Mouse (Mus musculus) kidney, embryonic 16.5 days (tissue): ENCODE results near the gene Slc13a2. TPM values are rescaled to one million over a fixed set of nuclear protein-coding genes. Genes with fewer than 3 reads are reported as not detected.

Source experiments
- ATAC-seq: fragments of 200-750 bp; cut with Nextera tagmentation; 2 replicates; pipeline ENCODE4 v1.8.0; 2017; ENCODE audit warnings: moderate TSS enrichment; ENCODE audit not compliant: low FRiP score, low TSS enrichment
- H3K27ac ChIP-seq: fragments of 300-500 bp; sonication (generic); 2 replicates; pipeline ENCODE4 v1.5.1; 2014; ENCODE audit warnings: low read length
- H3K27me3 ChIP-seq: fragments of 300-500 bp; sonication (generic); 2 replicates; pipeline ENCODE4 v1.6.1; 2014; ENCODE audit warnings: low read length, control low read depth, mixed read lengths; ENCODE audit not compliant: insufficient read depth
- H3K36me3 ChIP-seq: fragments of 300-500 bp; sonication (generic); 2 replicates; pipeline ENCODE4 v1.6.1; 2014; ENCODE audit warnings: low read length, control low read depth, mixed read lengths; ENCODE audit not compliant: insufficient read depth
- H3K4me1 ChIP-seq: fragments of 300-500 bp; sonication (generic); 2 replicates; pipeline ENCODE4 v1.6.1; 2014; ENCODE audit warnings: low read length, control low read depth, mixed read lengths; ENCODE audit not compliant: insufficient read depth
- H3K4me2 ChIP-seq: fragments of 300-500 bp; sonication (generic); replicated peaks from 2 replicates; pipeline ENCODE4 v1.6.1; 2014; ENCODE audit warnings: low read depth, low read length
- H3K4me3 ChIP-seq: fragments of 300-500 bp; sonication (generic); 2 replicates; pipeline ENCODE4 v1.5.1; 2014; ENCODE audit warnings: mild to moderate bottlenecking, low read length
- H3K9ac ChIP-seq: fragments of 300-500 bp; sonication (generic); replicated peaks from 2 replicates; pipeline ENCODE4 v1.6.1; 2014; ENCODE audit warnings: low read length
- H3K9me3 ChIP-seq: fragments of 300-500 bp; sonication (generic); 2 replicates; pipeline ENCODE4 v1.6.1; 2016; ENCODE audit warnings: low read length, control low read depth
- WGBS: fragments of 180-500 bp; shearing (Covaris S2); extraction: QIAGEN DNeasy Blood & Tissue Kit; methylation state at CpG from one replicate; pipeline ENCODE4 v1.1.7; 2014; 5-methylcytosine and 5-hydroxymethylcytosine counted together
- polyA plus RNA-seq: library from polyadenylated mRNA; unstranded; fragments of >200 nt; fragmentation: Nextera tagmentation; extraction: Ambion mirVana; gene quantifications from 2 replicates; pipeline ENCODE4 v1.2.1, GENCODE M21; 2015

The Slc13a2 gene
- polyA plus RNA-seq, 1 experiment from 2014 or later, result 2.4 TPM

DNA sequence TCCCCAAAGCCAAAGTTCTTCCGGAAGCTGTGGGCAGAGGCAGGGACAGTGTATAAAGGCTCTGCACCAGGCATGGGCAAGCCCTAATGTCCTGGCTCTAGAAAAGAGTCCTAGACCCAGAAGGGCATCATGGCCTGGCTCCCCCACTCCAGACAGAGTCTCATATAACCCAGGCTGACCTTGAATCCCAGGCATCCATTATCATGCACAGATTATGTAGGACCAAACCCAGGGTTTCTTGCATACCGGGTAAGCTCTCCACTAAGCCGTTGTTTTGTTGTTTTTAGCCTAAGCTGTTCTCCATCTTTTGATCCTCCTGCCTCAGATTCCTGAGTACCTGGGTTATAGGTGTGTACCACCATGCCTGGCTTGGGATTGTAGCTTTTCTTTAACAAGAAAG lies 21.1 kb downstream of the Slc13a2 start:
- no peaks in the 10 kb centered on the region for H3K36me3 ChIP-seq
- no peaks in the 10 kb centered on the region for H3K27me3 ChIP-seq
- 59% methylated on average over 3 of the region's 3 CpGs for WGBS
- H3K4me2 ChIP-seq, result no peak overlapping the region
- no peak overlapping the region for H3K9ac ChIP-seq
- H3K4me3 ChIP-seq, result no peak overlapping the region
- H3K27ac ChIP-seq, result no peak overlapping the region
- ATAC-seq, result no peak
- H3K9me3 ChIP-seq, result no peaks in the 10 kb centered on the region
- H3K4me1 ChIP-seq, result peaks cover 3% of the 10 kb centered on the region

DNA sequence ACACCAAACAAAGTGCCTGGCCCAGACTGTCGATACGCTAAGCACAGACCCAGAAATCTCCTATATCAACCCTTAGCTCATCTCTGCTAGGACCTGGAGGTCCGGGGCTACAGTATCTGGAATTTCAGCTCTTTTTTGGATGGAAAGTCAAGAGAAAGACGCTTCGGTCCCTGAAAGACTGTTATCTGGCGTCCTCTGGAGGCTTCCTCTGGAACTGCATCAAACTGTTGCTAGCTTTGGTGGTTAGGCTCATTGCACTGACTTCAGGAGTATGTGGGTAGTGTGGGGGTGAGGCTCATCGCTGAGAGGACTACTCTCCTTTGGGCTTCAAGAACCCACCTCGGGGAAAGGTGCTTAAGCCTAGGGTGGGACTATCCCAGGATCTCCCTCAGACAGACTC lies 22.3 kb downstream of the Slc13a2 start:
- no peak for ATAC-seq
- Histone ChIP-seq H3K9ac (0 out of 2 replicates have a peak overlapping the region, but pooled peaks have one; percentile 7), H3K4me1 (peaks cover 3% of the 10 kb centered on the region), H3K27me3 (no peaks in the 10 kb centered on the region), H3K27ac (no peak overlapping the region), H3K4me2 (no peak overlapping the region), H3K36me3 (no peaks in the 10 kb centered on the region), H3K4me3 (no peak overlapping the region), H3K9me3 (no peaks in the 10 kb centered on the region)
- WGBS, result 16% methylated on average over 8 of the region's 8 CpGs

DNA sequence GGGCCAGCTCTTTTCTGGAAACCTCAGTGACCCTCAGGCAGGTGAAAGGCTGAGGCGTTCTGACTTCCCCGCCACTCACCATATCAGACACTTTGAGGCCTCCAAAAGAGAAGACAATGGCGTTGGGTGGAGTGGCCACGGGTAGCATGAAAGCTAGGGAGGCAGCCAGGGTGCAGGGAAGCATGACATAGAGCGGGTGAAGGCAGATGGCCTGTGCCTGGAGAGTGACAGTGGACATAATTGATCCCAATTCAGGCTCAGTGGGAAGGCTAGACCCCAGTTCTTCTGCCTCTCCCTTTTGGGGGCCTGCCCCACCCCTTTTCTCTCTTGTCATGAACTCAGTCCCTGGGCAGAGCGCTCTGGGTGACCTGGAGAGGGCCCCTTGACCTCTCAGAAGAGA lies 23.8 kb downstream of the Slc13a2 start:
- H3K4me1 ChIP-seq, result peaks cover 10% of the 10 kb centered on the region
- no peak overlapping the region for H3K27ac ChIP-seq
- H3K4me3 ChIP-seq, result no peak overlapping the region
- no peaks in the 10 kb centered on the region for H3K36me3 ChIP-seq
- H3K4me2 ChIP-seq, result no peak overlapping the region
- no peaks in the 10 kb centered on the region for H3K27me3 ChIP-seq
- H3K9me3 ChIP-seq, result no peaks in the 10 kb centered on the region
- 53% methylated on average over 6 of the region's 6 CpGs for WGBS
- no peak for ATAC-seq
- H3K9ac ChIP-seq, result no peak overlapping the region

DNA sequence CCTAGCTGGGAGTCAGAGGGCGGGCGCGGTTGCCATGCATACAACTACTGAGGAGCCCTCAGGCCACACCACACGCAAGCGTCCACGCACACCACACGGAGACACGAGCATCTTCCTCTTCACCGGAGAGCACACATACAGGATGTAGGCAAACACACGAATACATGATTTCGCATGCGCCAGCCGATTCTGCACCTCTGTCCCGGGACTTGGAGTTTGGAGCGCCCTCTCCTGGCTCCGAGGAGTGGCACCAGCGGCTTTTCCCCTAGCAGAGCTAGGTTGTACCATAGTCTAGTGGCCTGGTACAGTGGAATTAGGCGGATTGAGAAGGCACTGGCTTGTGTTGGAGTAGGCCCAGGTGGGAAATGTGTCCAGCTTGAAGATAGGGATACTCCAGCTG lies 24.6 kb downstream of the Slc13a2 start:
- Histone ChIP-seq H3K4me2 (peak overlapping the region; percentile 41), H3K4me1 (peaks cover 10% of the 10 kb centered on the region), H3K36me3 (no peaks in the 10 kb centered on the region), H3K27me3 (no peaks in the 10 kb centered on the region), H3K4me3 (no peak overlapping the region), H3K9me3 (no peaks in the 10 kb centered on the region), H3K27ac (peak overlapping the region; percentile 66; the same call in 1 of the 2 replicates), H3K9ac (no peak overlapping the region)
- ATAC-seq, result 0 out of 2 replicates have a peak, but pooled peaks have one; percentile 33
- WGBS, result 12% methylated on average over 18 of the region's 18 CpGs

DNA sequence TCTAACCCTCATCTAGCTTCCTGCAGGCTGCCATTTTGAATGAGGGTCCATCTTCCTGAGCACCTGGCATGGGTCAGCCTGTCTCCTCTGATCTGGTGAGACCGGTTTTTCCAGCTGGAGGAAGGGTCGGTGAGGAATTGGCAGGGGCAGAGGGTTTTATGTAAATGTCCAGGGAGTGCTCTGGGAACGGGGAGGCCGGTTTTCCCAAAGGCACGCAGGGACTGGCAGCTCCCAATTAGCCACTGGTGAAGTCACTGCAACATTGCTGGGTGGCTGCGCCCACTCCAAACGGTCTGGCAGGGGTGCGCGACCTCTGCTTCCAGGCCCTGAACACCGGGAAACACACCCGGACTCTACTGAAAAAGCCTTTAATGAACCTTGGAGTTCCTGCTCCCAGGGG lies 25.1 kb downstream of the Slc13a2 start:
- no peak overlapping the region for H3K4me3 ChIP-seq
- H3K4me2 ChIP-seq, result peak overlapping the region; percentile 41
- peaks cover 10% of the 10 kb centered on the region for H3K4me1 ChIP-seq
- no peak overlapping the region for H3K9ac ChIP-seq
- 34% methylated on average over 11 of the region's 11 CpGs for WGBS
- 0 out of 2 replicates have a peak, but pooled peaks have one; percentile 14 for ATAC-seq
- H3K27ac ChIP-seq, result peak overlapping the region; percentile 66; the same call in 1 of the 2 replicates
- no peaks in the 10 kb centered on the region for H3K36me3 ChIP-seq
- no peaks in the 10 kb centered on the region for H3K27me3 ChIP-seq
- no peaks in the 10 kb centered on the region for H3K9me3 ChIP-seq

DNA sequence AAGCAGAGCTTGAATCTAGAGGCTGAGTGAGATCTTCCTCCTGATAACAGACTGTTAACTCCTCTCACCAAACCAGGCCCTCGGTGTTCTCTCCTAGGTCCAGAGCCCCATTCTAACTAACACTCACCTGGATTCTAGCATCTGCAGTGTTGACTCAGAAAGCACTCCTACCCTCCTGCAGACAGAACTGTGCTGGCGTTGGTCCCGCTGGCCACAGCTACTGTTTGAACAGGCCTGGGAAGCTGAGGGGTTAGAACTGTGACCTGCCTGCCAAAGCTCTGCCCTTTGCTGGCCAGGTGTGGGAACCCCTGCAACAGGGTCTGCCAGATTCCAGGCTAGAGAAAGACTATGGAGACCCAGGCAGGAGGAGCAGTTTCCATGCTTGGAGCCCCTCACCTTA lies 29.3 kb downstream of the Slc13a2 start:
- no peak overlapping the region for H3K27ac ChIP-seq
- WGBS, result 67% methylated on average over 3 of the region's 3 CpGs
- ATAC-seq, result no peak

DNA sequence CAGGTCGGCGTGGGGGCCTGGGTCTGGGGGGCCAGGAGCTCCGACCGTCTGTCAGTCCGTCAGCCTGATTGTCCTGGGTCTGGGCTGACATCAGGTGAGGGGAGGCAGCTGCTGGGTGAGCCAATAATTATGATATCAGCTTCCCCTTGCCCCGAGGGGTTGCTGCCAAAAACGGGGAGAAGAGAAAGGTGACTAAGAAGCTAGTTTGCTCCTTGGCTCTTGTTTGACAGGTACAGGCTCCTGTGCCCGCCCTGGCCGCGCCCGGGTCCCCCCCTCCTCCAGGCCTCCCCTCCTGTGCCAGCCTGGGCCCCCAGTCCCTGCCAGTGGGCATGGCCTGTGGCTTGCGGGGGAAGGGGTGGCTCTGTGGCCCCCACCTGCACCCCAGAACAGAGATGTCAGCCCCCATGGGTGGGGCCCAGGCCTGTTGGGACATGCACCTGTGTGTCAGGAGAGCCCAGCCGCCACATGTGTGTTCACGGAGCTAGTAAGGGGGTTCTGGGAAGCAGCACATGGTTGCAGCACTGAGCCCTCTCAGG lies 35.4 kb downstream of the Slc13a2 start, which contains the start of gene Foxn1:
Gene Foxn1 (minus strand): TSS at position 51 of the 536 bp plus-strand sequence.
- no peak within 1 kb of the TSS for H3K4me3 ChIP-seq
- 64% methylated on average over 14 of the region's 14 CpGs for WGBS
- no peak within 1 kb of the TSS for H3K27ac ChIP-seq
- peaks cover 10% of the 10 kb centered on the region for H3K4me1 ChIP-seq
- H3K27me3 ChIP-seq, result no peaks in the 10 kb centered on the region
- H3K9me3 ChIP-seq, result no peaks in the 10 kb centered on the region
- no peak within 1 kb of the TSS for H3K4me2 ChIP-seq
- no peak within 1 kb of the TSS for H3K9ac ChIP-seq
- no peaks in the 10 kb centered on the region for H3K36me3 ChIP-seq
- no peak for ATAC-seq

More for the DNA sequence above, 29.3 kb downstream of the Slc13a2 start:
- no peak overlapping the region for H3K4me3 ChIP-seq
- peaks cover 10% of the 10 kb centered on the region for H3K4me1 ChIP-seq
- H3K4me2 ChIP-seq, result no peak overlapping the region
- H3K9me3 ChIP-seq, result no peaks in the 10 kb centered on the region
- H3K36me3 ChIP-seq, result no peaks in the 10 kb centered on the region
- no peaks in the 10 kb centered on the region for H3K27me3 ChIP-seq
- H3K9ac ChIP-seq, result no peak overlapping the region

GRCm38 (mm10) chr11:78385776-78386175 lies 36.2 kb downstream of the Slc13a2 start:
- Histone ChIP-seq H3K9ac (no peak overlapping the region), H3K27me3 (no peaks in the 10 kb centered on the region), H3K9me3 (no peaks in the 10 kb centered on the region), H3K36me3 (no peaks in the 10 kb centered on the region), H3K4me3 (no peak overlapping the region), H3K4me2 (no peak overlapping the region), H3K27ac (no peak overlapping the region), H3K4me1 (peaks cover 10% of the 10 kb centered on the region)
- 83% methylated on average over 10 of the region's 10 CpGs for WGBS
- ATAC-seq, result no peak

DNA sequence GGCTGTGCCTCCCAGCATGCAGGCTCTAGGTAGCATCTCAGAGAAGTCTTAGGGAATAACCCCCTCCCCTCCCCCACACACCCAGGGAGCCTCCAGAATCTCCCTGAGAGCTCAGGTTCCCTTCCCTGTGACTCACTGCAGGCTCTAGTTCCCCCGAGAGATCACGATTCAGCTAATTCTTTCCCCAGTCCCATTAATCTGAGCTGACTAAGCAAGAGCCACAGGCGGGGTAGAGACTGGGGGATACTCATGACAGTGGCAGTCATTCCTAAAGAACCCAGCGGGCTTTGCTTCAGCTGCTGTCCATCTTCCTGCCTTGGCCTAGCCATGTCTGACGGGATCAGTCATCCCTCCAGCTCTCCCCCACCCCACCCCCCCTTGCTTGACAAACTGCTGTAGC lies 39.3 kb downstream of the Slc13a2 start:
- Histone ChIP-seq H3K36me3 (no peaks in the 10 kb centered on the region), H3K9ac (no peak overlapping the region), H3K4me3 (no peak overlapping the region), H3K27me3 (no peaks in the 10 kb centered on the region), H3K4me2 (no peak overlapping the region), H3K9me3 (no peaks in the 10 kb centered on the region), H3K4me1 (peaks cover 10% of the 10 kb centered on the region), H3K27ac (no peak overlapping the region)
- WGBS, result 17% methylated on average over 5 of the region's 5 CpGs
- ATAC-seq, result peak; percentile 35; the same call in 1 of the 2 replicates

GRCm38 (mm10) chr11:78382286-78382685 lies 39.7 kb downstream of the Slc13a2 start:
- no peak overlapping the region for H3K9ac ChIP-seq
- no peaks in the 10 kb centered on the region for H3K9me3 ChIP-seq
- WGBS, result 68% methylated on average over 7 of the region's 7 CpGs
- no peak overlapping the region for H3K27ac ChIP-seq
- no peaks in the 10 kb centered on the region for H3K36me3 ChIP-seq
- ATAC-seq, result no peak
- no peaks in the 10 kb centered on the region for H3K27me3 ChIP-seq
- H3K4me1 ChIP-seq, result peaks cover 13% of the 10 kb centered on the region
- H3K4me3 ChIP-seq, result no peak overlapping the region
- no peak overlapping the region for H3K4me2 ChIP-seq
